Mouse (Mus musculus) heart, embryonic 11.5 days (tissue): Measurements from ENCODE around the gene 2010111I01Rik. TPM values are rescaled to one million over a fixed set of nuclear protein-coding genes. Genes with fewer than 3 reads are reported as not detected.

Experiments
- ATAC-seq: fragments of 200-750 bp; cut with Nextera tagmentation; replicated peaks from 2 replicates; pipeline ENCODE4 v1.8.0; 2017; ENCODE audit warnings: moderate library complexity; ENCODE audit not compliant: insufficient number of reproducible peaks, low FRiP score, low TSS enrichment
- H3K27ac ChIP-seq: fragments of 300-500 bp; sonication (generic); 2 replicates; pipeline ENCODE4 v1.5.1; 2014; ENCODE audit warnings: mild to moderate bottlenecking, low read depth, low read length
- H3K27me3 ChIP-seq: fragments of 300-500 bp; sonication (generic); 2 replicates; pipeline ENCODE4 v1.6.1; 2014; ENCODE audit warnings: mild to moderate bottlenecking, low read length, mixed read lengths; ENCODE audit not compliant: control insufficient read depth, insufficient read depth
- H3K36me3 ChIP-seq: fragments of 300-500 bp; sonication (generic); 2 replicates; pipeline ENCODE4 v1.6.1; 2014; ENCODE audit warnings: mild to moderate bottlenecking, low read length, moderate library complexity, mixed read lengths; ENCODE audit not compliant: control insufficient read depth, insufficient read depth
- H3K4me1 ChIP-seq: fragments of 300-500 bp; sonication (generic); 2 replicates; pipeline ENCODE4 v1.6.1; 2014; ENCODE audit warnings: low read length; ENCODE audit not compliant: control insufficient read depth, insufficient read depth
- H3K4me2 ChIP-seq: fragments of 300-500 bp; sonication (generic); 2 replicates; pipeline ENCODE4 v1.6.1; 2014; ENCODE audit warnings: mild to moderate bottlenecking, moderate library complexity
- H3K4me3 ChIP-seq: fragments of 300-500 bp; sonication (generic); 2 replicates; pipeline ENCODE4 v1.5.1; 2014; ENCODE audit warnings: low read depth, low read length
- H3K9ac ChIP-seq: fragments of 300-500 bp; sonication (generic); 2 replicates; pipeline ENCODE4 v1.6.1; 2014; ENCODE audit warnings: mild to moderate bottlenecking, low read depth, low read length, moderate library complexity
- H3K9me3 ChIP-seq: fragments of 300-500 bp; sonication (generic); replicated peaks from 2 replicates; pipeline ENCODE4 v1.6.1; 2016; ENCODE audit warnings: low read length; ENCODE audit not compliant: control insufficient read depth
- WGBS: fragments of 180-500 bp; shearing (Covaris S2); extraction: QIAGEN DNeasy Blood & Tissue Kit; methylation state at CpG from one replicate; pipeline ENCODE4 v1.1.7; 2014; ENCODE audit not compliant: insufficient replicate concordance; 5-methylcytosine and 5-hydroxymethylcytosine counted together
- microRNA counts: library from miRNA; unstranded; fragments of <30 nt; microRNA quantifications from one replicate; lab custom pipeline; 2015
- microRNA-seq: library from miRNA; unstranded; fragments of <30 nt; microRNA quantifications from one replicate; pipeline ENCODE4, GENCODE M21; 2016; ENCODE audit warnings: borderline number of aligned reads
- polyA plus RNA-seq: library from polyadenylated mRNA; unstranded; fragments of >200 nt; fragmentation: Nextera tagmentation; extraction: Ambion mirVana; gene quantifications from 2 replicates; pipeline ENCODE4 v1.2.1, GENCODE M21; 2014

2010111I01Rik gene
- polyA plus RNA-seq, 1 experiment from 2014 or later: 58.9 TPM

- Histone ChIP-seq H3K4me1 (no peaks in the 10 kb centered on the region), H3K9ac (no peak overlapping the region), H3K4me2 (no peak overlapping the region), H3K27me3 (no peaks in the 10 kb centered on the region), H3K9me3 (no peaks in the 10 kb centered on the region), H3K4me3 (no peak overlapping the region), H3K27ac (no peak overlapping the region), H3K36me3 (0 out of 2 replicates have a peak, but pooled peaks cover 2% of the 10 kb centered on the region)
- 53% methylated on average over 3 of the region's 3 CpGs for WGBS
- no peak for ATAC-seq
Observed at GRCm38 (mm10) chr13:63361755-63362154, 397.1 kb downstream of the 2010111I01Rik start.

- Histone ChIP-seq H3K36me3 (no peaks in the 10 kb centered on the region), H3K27ac (no peak overlapping the region), H3K4me2 (no peak overlapping the region), H3K4me1 (no peaks in the 10 kb centered on the region), H3K9ac (no peak overlapping the region), H3K9me3 (no peaks in the 10 kb centered on the region), H3K27me3 (no peaks in the 10 kb centered on the region), H3K4me3 (no peak overlapping the region)
- 83% methylated on average over 7 of the region's 7 CpGs for WGBS
- ATAC-seq: no peak
Observed at GRCm38 (mm10) chr13:63373460-63374166, 408.9 kb downstream of the 2010111I01Rik start.

MicroRNAs within 50 kb of the gene (microRNA counts, 519-probe panel; counts per million panel counts)
- microRNA mmu-miR-23b (lab: Ali Mortazavi, UCI) (4,897 counts per million, percentile 48 among the panel's probes with 10 or more counts), microRNA mmu-miR-24 (lab: Ali Mortazavi, UCI) (5,810 counts per million, percentile 70 among the panel's probes with 10 or more counts), microRNA mmu-miR-27b (lab: Ali Mortazavi, UCI) (3,630 counts per million, percentile 21 among the panel's probes with 10 or more counts)

Small RNAs within 50 kb of the gene (microRNA-seq; reads per million reads assigned to microRNA genes)
- gene Mir23b (17,742 reads per million, percentile 98 among the genes with 10 or more reads in this experiment), gene Mir24-1 (not detected), gene Mir27b (1,696 reads per million, percentile 87 among the genes with 10 or more reads in this experiment), gene Mir3074-1 (not detected)

Other genes with a start within 250 kb of the 2010111I01Rik start
- gene Platr25, start 204.2 kb upstream of the 2010111I01Rik start, polyA plus RNA-seq: 19.2 and 21.6 TPM in 2 replicates
- 5.2 and 8.2 TPM in 2 replicates for gene Gm5141, start 179.1 kb upstream of the 2010111I01Rik start, polyA plus RNA-seq
- gene Fbp2, start 106.5 kb upstream of the 2010111I01Rik start, polyA plus RNA-seq: 0.11 TPM in 1 of 2 replicates, not detected in the other
- gene Fbp1, start 76.6 kb upstream of the 2010111I01Rik start, polyA plus RNA-seq: not detected in 2 replicates